Mouse (Mus musculus) natural killer cell, adult 2 months (primary cell): ENCODE results near the gene Tfdp1.
"Not testable (repeated sequence)": the region's sequence is repeated elsewhere in the genome, so short reads cannot be mapped to it uniquely, and the experiment has no call there.

Experiments used
- DNase-seq, 2 experiments: peaks; one replicate each; pipeline ENCODE4 v3.0.0; 2022; ENCODE audit warnings: low spot score in 2 of 2

Gene Tfdp1

GRCm38 (mm10) chr8:13338255-13338860, at the start of gene Tfdp1:
TSS of gene Tfdp1 (plus strand) at chr8:13338751.
- peak; percentile 34 to 58 for DNase-seq

GRCm38 (mm10) chr8:13292364-13292763, 46.2 kb upstream of the Tfdp1 start:
- DNase-seq: peak; percentile 72 to 77

GRCm38 (mm10) chr8:13293677-13294470, 44.7 kb upstream of the Tfdp1 start:
- no peak for DNase-seq

- no peak for DNase-seq
Measured at GRCm38 (mm10) chr8:13299571-13299970, 39.0 kb upstream of the Tfdp1 start.

- no peak for DNase-seq
Measured at GRCm38 (mm10) chr8:13301036-13301435, 37.5 kb upstream of the Tfdp1 start.

GRCm38 (mm10) chr8:13305459-13305858, 33.1 kb upstream of the Tfdp1 start:
- no peak for DNase-seq

- no peak for DNase-seq
Measured at GRCm38 (mm10) chr8:13305884-13306283, 32.7 kb upstream of the Tfdp1 start.

- no peak for DNase-seq
Measured at GRCm38 (mm10) chr8:13306309-13306909, 32.1 kb upstream of the Tfdp1 start.

- no peak for DNase-seq
Measured at GRCm38 (mm10) chr8:13306916-13307315, 31.6 kb upstream of the Tfdp1 start.

GRCm38 (mm10) chr8:13314922-13315321, 23.6 kb upstream of the Tfdp1 start:
- no peak for DNase-seq

- DNase-seq: peak; percentile 51 to 77
Measured at GRCm38 (mm10) chr8:13316671-13317070, 21.9 kb upstream of the Tfdp1 start.

- DNase-seq: no peak
Measured at GRCm38 (mm10) chr8:13326598-13326997, 12.0 kb upstream of the Tfdp1 start.

- DNase-seq: no peak
Measured at GRCm38 (mm10) chr8:13334671-13335070, 3.9 kb upstream of the Tfdp1 start.

GRCm38 (mm10) chr8:13337245-13337644, 1.3 kb upstream of the Tfdp1 start:
- DNase-seq: not testable (repeated sequence)

GRCm38 (mm10) chr8:13337678-13338077, 873 bp upstream of the Tfdp1 start:
- no peak for DNase-seq

- no peak for DNase-seq
Measured at GRCm38 (mm10) chr8:13338901-13339645, 522 bp downstream of the Tfdp1 start.

- no peak for DNase-seq
Measured at GRCm38 (mm10) chr8:13339646-13339990, 1.1 kb downstream of the Tfdp1 start.

- DNase-seq: no peak
Measured at GRCm38 (mm10) chr8:13340650-13341049, 2.1 kb downstream of the Tfdp1 start.

- DNase-seq: no peak
Measured at GRCm38 (mm10) chr8:13342340-13342739, 3.8 kb downstream of the Tfdp1 start.

- DNase-seq: no peak
Measured at GRCm38 (mm10) chr8:13343134-13343533, 4.6 kb downstream of the Tfdp1 start.

GRCm38 (mm10) chr8:13350052-13350451, 11.5 kb downstream of the Tfdp1 start:
- no peak for DNase-seq

- no peak for DNase-seq
Measured at GRCm38 (mm10) chr8:13351593-13351992, 13.0 kb downstream of the Tfdp1 start.
